Mouse (Mus musculus) lung, embryonic 16.5 days (tissue): ENCODE results near the gene Mup15. TPM values are rescaled to one million over a fixed set of nuclear protein-coding genes. Genes with fewer than 3 reads are reported as not detected.
"Not testable (repeated sequence)": the region's sequence is repeated elsewhere in the genome, so short reads cannot be mapped to it uniquely, and the experiment has no call there.

ENCODE experiments used
- ATAC-seq: fragments of 200-750 bp; cut with Nextera tagmentation; 2 replicates; pipeline ENCODE4 v1.8.0; 2017; ENCODE audit warnings: low read depth, mild to moderate bottlenecking, moderate library complexity
- H3K27ac ChIP-seq: fragments of 300-500 bp; sonication (generic); 2 replicates; pipeline ENCODE4 v1.5.1; 2014; ENCODE audit warnings: mild to moderate bottlenecking, control low read depth, low read length
- H3K27me3 ChIP-seq: fragments of 300-500 bp; sonication (generic); 2 replicates; pipeline ENCODE4 v1.6.1; 2014; ENCODE audit warnings: low read depth, low read length, mixed read lengths; ENCODE audit not compliant: control insufficient read depth, insufficient read depth
- H3K36me3 ChIP-seq: fragments of 300-500 bp; sonication (generic); 2 replicates; pipeline ENCODE4 v1.6.1; 2014; ENCODE audit warnings: low read length; ENCODE audit not compliant: control insufficient read depth, insufficient read depth
- H3K4me1 ChIP-seq: fragments of 300-500 bp; sonication (generic); replicated peaks from 2 replicates; pipeline ENCODE4 v1.6.1; 2014; ENCODE audit warnings: low read length, mixed read lengths; ENCODE audit not compliant: control insufficient read depth, insufficient read depth
- H3K4me2 ChIP-seq: fragments of 300-500 bp; sonication (generic); 2 replicates; pipeline ENCODE4 v1.6.1; 2014; ENCODE audit warnings: low read depth, low read length, control low read depth
- H3K4me3 ChIP-seq: fragments of 300-500 bp; sonication (generic); 2 replicates; pipeline ENCODE4 v1.5.1; 2014; ENCODE audit warnings: mild to moderate bottlenecking, low read length, control low read depth
- H3K9ac ChIP-seq: fragments of 300-500 bp; sonication (generic); 2 replicates; pipeline ENCODE4 v1.6.1; 2014; ENCODE audit warnings: low read length, control low read depth
- H3K9me3 ChIP-seq: fragments of 300-500 bp; sonication (generic); 2 replicates; pipeline ENCODE4 v1.6.1; 2016; ENCODE audit warnings: low read length; ENCODE audit not compliant: control insufficient read depth
- WGBS: fragments of 180-500 bp; shearing (Covaris S2); extraction: QIAGEN DNeasy Blood & Tissue Kit; methylation state at CpG from one replicate; pipeline ENCODE4 v1.1.7; 2014; 5-methylcytosine and 5-hydroxymethylcytosine counted together
- polyA plus RNA-seq: library from polyadenylated mRNA; unstranded; fragments of >200 nt; fragmentation: Nextera tagmentation; extraction: Ambion mirVana; gene quantifications from 2 replicates; pipeline ENCODE4 v1.2.1, GENCODE M21; 2015

Gene Mup15
- polyA plus RNA-seq, result not detected in 2 replicates

- not testable (repeated sequence) for H3K4me3 ChIP-seq, H3K27ac ChIP-seq, ATAC-seq, H3K4me1 ChIP-seq, H3K36me3 ChIP-seq, H3K27me3 ChIP-seq, H3K4me2 ChIP-seq, H3K9ac ChIP-seq, H3K9me3 ChIP-seq
- WGBS, result no CpG with 5 or more reads among the region's 4 CpGs
These were observed at the start of gene Mup15 for GRCm38 (mm10) chr4:61439643-61440042. TSS of gene Mup15 (minus strand) at chr4:61439743.

Other genes starting within 250 kb of the Mup15 start
- not detected in 2 replicates for gene Mup13, start 211.5 kb downstream of the Mup15 start, polyA plus RNA-seq
- not detected in 2 replicates for gene Mup14, start 135.7 kb downstream of the Mup15 start, polyA plus RNA-seq
- gene Mup16, start 79.8 kb upstream of the Mup15 start, polyA plus RNA-seq, result not detected in 2 replicates
- gene Mup17, start 156.1 kb upstream of the Mup15 start, polyA plus RNA-seq, result not detected in 2 replicates
- gene Mup18, start 234.4 kb upstream of the Mup15 start, polyA plus RNA-seq, result not detected in 2 replicates